Mouse (Mus musculus): ENCODE measurements around the gene Selenov. TPM values are rescaled to one million over a fixed set of nuclear protein-coding genes. Genes with fewer than 3 reads are reported as not detected.

The Selenov gene
- total RNA-seq, 2 experiments from 2014 or later: 0.87 TPM

Other genes starting within 250 kb of the Selenov start
- gene Psmc4, start 241.1 kb downstream of the Selenov start, total RNA-seq (2021): 100 to 1,000 TPM; 144 to 157 TPM
- gene Fcgbp, start 219.9 kb downstream of the Selenov start, total RNA-seq (2021): under 1 TPM; 0.34 to 0.37 TPM
- gene 9530053A07Rik, start 161.7 kb downstream of the Selenov start, total RNA-seq (2021): under 1 TPM in 1 of 2 experiments, not detected in 1; 0.06 TPM
- 100 to 1,000 TPM; 102 to 119 TPM for gene Fbl, start 121.5 kb downstream of the Selenov start, total RNA-seq (2021)
- gene Dyrk1b, start 111.7 kb downstream of the Selenov start, total RNA-seq (2021): 10 to 100 TPM; 40.9 to 41.9 TPM
- gene Eid2, start 23.3 kb downstream of the Selenov start, total RNA-seq (2021): 10 to 100 TPM; 32.1 to 33.9 TPM
- gene Eid2b, start 13.4 kb downstream of the Selenov start, total RNA-seq (2021): 10 to 100 TPM; 22.3 to 23.6 TPM
- 1 to 10 TPM in 1 of 2 experiments, under 1 TPM in 1; 0.62 to 1.6 TPM for gene Dll3, start 11.1 kb upstream of the Selenov start, total RNA-seq (2021)
- 10 to 100 TPM; 84.1 to 85.6 TPM for gene Timm50, start 20.9 kb upstream of the Selenov start, total RNA-seq (2021)
- 100 to 1,000 TPM; 113 to 123 TPM for gene Supt5, start 47.6 kb upstream of the Selenov start, total RNA-seq (2021)
- gene Rps16, start 59.5 kb upstream of the Selenov start, total RNA-seq (2021): 1,000 to 10,000 TPM; 1,647 to 1,689 TPM
- gene Plekhg2, start 81.4 kb upstream of the Selenov start, total RNA-seq (2021): 10 to 100 TPM; 39.3 to 47.2 TPM
- 10 to 100 TPM; 12.0 to 13.3 TPM for gene Zfp36, start 89.1 kb upstream of the Selenov start, total RNA-seq (2021)
- gene Med29, start 101.5 kb upstream of the Selenov start, total RNA-seq (2021): 10 to 100 TPM; 24.2 to 26.1 TPM
- gene Paf1, start 101.8 kb upstream of the Selenov start, total RNA-seq (2021): 10 to 100 TPM; 71.8 to 93.4 TPM
- gene Gmfg, start 146.3 kb upstream of the Selenov start, total RNA-seq (2021): 10 to 100 TPM; 17.1 to 21.0 TPM
- gene Lrfn1, start 160.8 kb upstream of the Selenov start, total RNA-seq (2021): 10 to 100 TPM; 19.1 to 19.6 TPM
- not detected for gene Ifnl2, start 219.3 kb upstream of the Selenov start, total RNA-seq (2021)
- not detected for gene Ifnl3, start 231.7 kb upstream of the Selenov start, total RNA-seq (2021)
- gene Sycn, start 249.7 kb upstream of the Selenov start, total RNA-seq (2021): 100 to 1,000 TPM in 1 of 2 experiments, not detected in 1; 117 TPM

All from adrenal gland, postnatal 4 days (tissue).